Mouse (Mus musculus) forebrain, embryonic 15.5 days (tissue): ENCODE measurements at regions not wholly inside any gene's neighbourhood (a gene's known extent, or its start where the extent isn't known, plus 50 kb on each side); places are given as distances from the start of the nearest gene placed in this dataset.

Experiments
- ATAC-seq: fragments of 200-750 bp; cut with Nextera tagmentation; replicated peaks from 2 replicates; pipeline ENCODE4 v1.8.0; 2017; ENCODE audit warnings: mild to moderate bottlenecking, moderate TSS enrichment, moderate library complexity
- H3K27ac ChIP-seq: fragments of 300-500 bp; sonication (generic); replicated peaks from 2 replicates; pipeline ENCODE4 v1.5.1; 2015; ENCODE audit warnings: mild to moderate bottlenecking, inconsistent platforms
- H3K27me3 ChIP-seq: fragments of 300-500 bp; sonication (generic); 2 replicates; pipeline ENCODE4 v1.6.1; 2015; ENCODE audit warnings: inconsistent platforms
- H3K36me3 ChIP-seq: fragments of 300-500 bp; sonication (generic); 2 replicates; pipeline ENCODE4 v1.6.1; 2015; ENCODE audit warnings: mild to moderate bottlenecking, inconsistent platforms
- H3K4me1 ChIP-seq: fragments of 300-500 bp; sonication (generic); 2 replicates; pipeline ENCODE4 v1.6.1; 2015; ENCODE audit warnings: inconsistent platforms
- H3K4me2 ChIP-seq: fragments of 300-500 bp; sonication (generic); replicated peaks from 2 replicates; pipeline ENCODE4 v1.6.1; 2015; ENCODE audit warnings: mild to moderate bottlenecking, inconsistent platforms
- H3K4me3 ChIP-seq: fragments of 300-500 bp; sonication (generic); 2 replicates; pipeline ENCODE4 v1.5.1; 2015; ENCODE audit warnings: mild to moderate bottlenecking, inconsistent platforms
- H3K9ac ChIP-seq: fragments of 300-500 bp; sonication (generic); replicated peaks from 2 replicates; pipeline ENCODE4 v1.6.1; 2015; ENCODE audit warnings: mild to moderate bottlenecking, inconsistent platforms
- H3K9me3 ChIP-seq: fragments of 300-500 bp; sonication (generic); 2 replicates; pipeline ENCODE4 v1.6.1; 2016; ENCODE audit warnings: inconsistent platforms
- WGBS: fragments of 180-500 bp; shearing (Covaris S2); methylation state at CpG from one replicate; pipeline ENCODE4 v1.1.7; 2015; ENCODE audit warnings: mixed read lengths; 5-methylcytosine and 5-hydroxymethylcytosine counted together

DNA sequence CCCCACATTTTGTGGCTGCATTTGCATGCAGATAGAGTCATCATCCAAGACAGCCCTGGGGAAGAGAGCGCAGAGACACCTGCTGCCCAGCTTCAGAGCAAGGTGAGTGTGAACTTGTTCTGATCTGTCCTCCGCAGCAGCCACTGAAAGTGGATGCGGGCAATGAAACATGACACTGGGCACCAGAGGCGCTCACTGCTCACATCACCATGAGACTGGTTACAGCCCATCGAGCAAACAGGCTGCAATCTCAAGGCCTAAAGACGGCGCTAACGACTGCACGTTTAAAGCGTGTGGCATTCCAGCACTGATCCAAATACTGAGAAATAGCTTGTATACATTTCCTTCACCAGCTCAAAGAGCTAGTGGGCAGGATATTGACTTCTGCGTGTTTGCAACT is 65.8 kb downstream of the Barhl2 start:
- Histone ChIP-seq H3K4me3 (no peak overlapping the region), H3K4me2 (no peak overlapping the region), H3K9ac (no peak overlapping the region), H3K27me3 (peaks cover 36% of the 10 kb centered on the region), H3K36me3 (no peaks in the 10 kb centered on the region), H3K27ac (no peak overlapping the region), H3K9me3 (no peaks in the 10 kb centered on the region), H3K4me1 (no peaks in the 10 kb centered on the region)
- ATAC-seq = no peak
- 74% methylated on average over 11 of the region's 11 CpGs for WGBS

DNA sequence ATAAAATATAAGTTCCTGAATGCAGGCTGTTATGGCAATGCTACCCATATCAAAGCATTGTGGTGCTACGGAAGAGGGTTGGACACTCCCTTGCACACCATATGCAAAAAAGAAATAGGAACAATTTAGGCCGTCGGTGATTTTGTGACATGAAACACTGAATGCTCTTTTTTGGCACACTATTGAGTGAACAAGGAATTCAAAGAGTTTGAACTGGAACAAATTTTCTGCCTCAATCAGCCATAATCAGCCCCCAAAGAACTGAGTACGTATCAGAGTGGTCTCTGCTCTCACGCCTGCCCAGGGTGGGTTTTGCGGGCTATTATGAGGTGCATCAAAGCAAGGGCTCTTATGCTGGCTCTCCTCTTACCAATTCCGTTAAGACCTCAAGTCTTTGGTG is 71.3 kb downstream of the Barhl2 start:
- Histone ChIP-seq H3K9me3 (no peaks in the 10 kb centered on the region), H3K4me2 (no peak overlapping the region), H3K4me1 (peaks cover 17% of the 10 kb centered on the region; the same call in 1 of the 2 replicates), H3K27ac (no peak overlapping the region), H3K36me3 (no peaks in the 10 kb centered on the region), H3K9ac (no peak overlapping the region), H3K27me3 (peaks cover 61% of the 10 kb centered on the region), H3K4me3 (no peak overlapping the region)
- 17% methylated on average over 7 of the region's 7 CpGs for WGBS
- ATAC-seq = no peak

DNA sequence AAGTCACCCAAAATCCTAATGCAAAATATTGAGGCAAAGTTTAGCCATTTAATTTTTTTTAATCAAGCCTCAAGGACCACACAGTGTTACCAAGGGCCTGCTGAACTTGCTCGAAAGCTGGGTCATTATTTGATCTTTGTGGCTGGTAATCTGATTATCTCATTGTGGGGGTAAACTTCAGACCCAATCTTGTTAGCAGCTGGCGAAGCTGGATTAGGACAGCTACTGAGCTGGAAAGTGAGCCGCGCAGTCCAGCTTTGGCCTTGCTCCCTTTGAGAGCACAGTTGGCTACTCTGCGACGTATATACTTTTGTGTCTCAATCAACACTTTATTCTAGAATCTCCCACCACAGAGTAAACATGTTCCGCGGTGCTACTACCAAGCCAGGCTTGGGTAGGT is 72.1 kb downstream of the Barhl2 start:
- WGBS = 22% methylated on average over 8 of the region's 8 CpGs
- no peak overlapping the region for H3K4me2 ChIP-seq
- no peak overlapping the region for H3K27ac ChIP-seq

DNA sequence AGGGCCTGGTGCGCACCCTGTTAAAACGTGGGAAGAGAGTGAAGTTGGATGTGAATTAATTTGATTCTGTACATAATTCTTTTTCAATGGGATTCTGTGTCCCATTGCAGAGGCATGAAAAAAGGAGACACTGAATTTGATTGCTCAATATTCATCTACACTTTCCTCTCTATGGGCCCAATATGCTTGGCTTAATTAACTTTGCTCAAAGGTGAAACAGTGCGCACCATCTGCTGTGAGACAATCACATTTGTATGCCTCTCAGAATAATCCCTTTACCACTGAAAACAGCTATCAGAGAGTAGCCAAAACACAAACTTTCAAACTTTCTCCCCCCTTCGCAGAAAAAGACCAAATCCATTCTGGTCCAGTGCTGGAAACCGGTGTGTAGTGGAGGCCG is 72.7 kb downstream of the Barhl2 start:
- H3K4me3 ChIP-seq = no peak overlapping the region
- no peak overlapping the region for H3K27ac ChIP-seq
- H3K4me1 ChIP-seq = peaks cover 17% of the 10 kb centered on the region; the same call in 1 of the 2 replicates
- H3K36me3 ChIP-seq = no peaks in the 10 kb centered on the region
- no peak overlapping the region for H3K9ac ChIP-seq
- no peaks in the 10 kb centered on the region for H3K9me3 ChIP-seq
- H3K4me2 ChIP-seq = no peak overlapping the region
- 10% methylated on average over 6 of the region's 6 CpGs for WGBS
- no peak for ATAC-seq
- H3K27me3 ChIP-seq = peaks cover 62% of the 10 kb centered on the region

More for the DNA sequence above, 72.1 kb downstream of the Barhl2 start:
- peaks cover 64% of the 10 kb centered on the region for H3K27me3 ChIP-seq
- peaks cover 17% of the 10 kb centered on the region; the same call in 1 of the 2 replicates for H3K4me1 ChIP-seq
- H3K36me3 ChIP-seq = no peaks in the 10 kb centered on the region
- H3K9me3 ChIP-seq = no peaks in the 10 kb centered on the region
- no peak overlapping the region for H3K9ac ChIP-seq
- no peak for ATAC-seq
- no peak overlapping the region for H3K4me3 ChIP-seq

DNA sequence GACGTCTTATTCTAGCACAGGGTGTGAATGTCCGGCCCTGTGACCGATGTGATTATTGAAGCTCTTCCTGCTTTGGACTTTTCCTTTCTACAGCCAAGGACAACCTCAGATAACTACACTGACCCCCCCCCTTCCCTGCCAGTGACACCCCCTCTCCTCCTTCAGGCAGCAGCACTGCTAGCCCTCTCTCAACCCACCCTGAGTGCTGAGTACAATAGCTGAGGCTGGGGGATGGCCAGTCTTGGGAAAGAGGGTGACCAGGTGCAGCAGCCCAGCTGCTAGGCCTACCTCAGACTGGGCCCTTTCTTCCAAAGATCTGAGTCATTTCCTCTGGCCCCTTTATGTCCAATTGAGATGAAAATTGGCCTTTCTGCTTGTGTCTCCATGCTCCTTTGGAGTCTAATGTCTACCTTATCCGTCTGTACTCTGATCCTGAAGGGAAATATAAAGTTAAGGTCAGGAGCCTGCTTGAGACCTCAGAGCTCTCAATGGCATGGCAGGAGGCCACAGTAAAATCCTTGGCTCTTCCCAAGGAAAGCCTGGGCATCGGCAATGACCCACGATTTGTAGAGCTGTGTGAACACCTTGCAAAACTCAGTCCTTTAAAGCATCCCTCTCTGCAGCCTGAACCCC is 73.7 kb downstream of the Barhl2 start:
- peaks cover 58% of the 10 kb centered on the region for H3K27me3 ChIP-seq
- H3K4me1 ChIP-seq = peaks cover 17% of the 10 kb centered on the region; the same call in 1 of the 2 replicates
- 44% methylated on average over 6 of the region's 6 CpGs for WGBS
- H3K27ac ChIP-seq = no peak overlapping the region
- H3K4me2 ChIP-seq = no peak overlapping the region
- H3K4me3 ChIP-seq = no peak overlapping the region
- no peak overlapping the region for H3K9ac ChIP-seq
- no peak for ATAC-seq
- no peaks in the 10 kb centered on the region for H3K9me3 ChIP-seq
- no peaks in the 10 kb centered on the region for H3K36me3 ChIP-seq

DNA sequence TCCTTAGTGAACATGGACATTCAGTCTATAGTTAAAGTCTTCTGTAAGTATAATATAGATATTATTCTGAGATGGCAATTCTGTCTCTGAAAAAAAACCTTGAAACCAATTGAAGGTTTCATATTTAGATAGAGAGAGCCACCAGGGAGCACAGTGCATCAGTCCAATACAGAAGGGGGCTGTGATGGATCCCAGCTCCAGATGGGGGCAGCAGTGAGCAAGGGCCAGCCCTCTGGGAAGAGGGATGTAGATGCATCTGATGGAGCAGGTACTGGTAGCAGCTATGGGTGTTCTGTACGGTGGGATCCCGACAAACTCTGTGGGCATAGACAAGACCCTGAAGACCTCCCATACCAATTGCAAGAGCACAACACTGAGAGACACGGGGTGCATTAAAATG is 76.0 kb downstream of the Barhl2 start:
- no peak overlapping the region for H3K27ac ChIP-seq
- H3K36me3 ChIP-seq = no peaks in the 10 kb centered on the region
- H3K4me2 ChIP-seq = no peak overlapping the region
- H3K4me3 ChIP-seq = no peak overlapping the region
- WGBS = 83% methylated on average over 3 of the region's 3 CpGs
- no peak overlapping the region for H3K9ac ChIP-seq
- peaks cover 45% of the 10 kb centered on the region for H3K27me3 ChIP-seq
- ATAC-seq = no peak
- no peaks in the 10 kb centered on the region for H3K9me3 ChIP-seq
- peaks cover 17% of the 10 kb centered on the region; the same call in 1 of the 2 replicates for H3K4me1 ChIP-seq

DNA sequence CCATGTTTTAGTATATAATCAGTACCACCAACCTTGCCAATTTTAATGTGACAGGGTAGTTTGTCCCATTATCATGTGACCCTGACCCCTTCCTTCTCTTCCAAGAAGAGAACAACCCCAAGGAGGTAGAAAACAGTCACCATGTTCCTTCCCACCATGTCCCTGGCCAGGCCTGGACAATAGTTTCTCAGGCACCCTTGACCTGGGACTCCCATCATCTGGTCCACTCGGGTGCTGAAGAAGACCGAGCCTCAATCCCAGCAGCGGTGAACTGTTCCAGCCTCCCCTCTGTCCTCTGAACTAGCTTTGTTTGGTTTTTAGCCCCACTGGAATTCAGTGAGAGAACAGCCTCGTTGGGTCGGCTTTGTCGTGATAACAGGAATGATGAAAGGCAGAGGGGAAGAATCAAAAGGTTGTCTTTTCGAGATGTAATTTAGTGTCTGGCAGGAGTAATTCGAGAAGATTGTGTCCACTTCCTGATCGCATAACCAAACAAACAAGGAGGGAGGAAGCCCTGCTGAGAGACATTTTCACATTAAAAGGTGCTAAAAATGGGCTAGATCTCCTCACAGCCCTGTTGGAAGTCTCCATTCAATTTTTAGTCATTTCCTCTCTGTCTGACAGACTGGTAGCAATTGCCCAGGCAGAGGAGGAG is 77.2 kb downstream of the Barhl2 start:
- H3K9me3 ChIP-seq = no peaks in the 10 kb centered on the region
- no peak overlapping the region for H3K27ac ChIP-seq
- peaks cover 34% of the 10 kb centered on the region; the same call in 1 of the 2 replicates for H3K27me3 ChIP-seq
- no peak overlapping the region for H3K4me2 ChIP-seq
- H3K4me1 ChIP-seq = peaks cover 7% of the 10 kb centered on the region; the same call in 1 of the 2 replicates
- H3K36me3 ChIP-seq = no peaks in the 10 kb centered on the region
- no peak for ATAC-seq
- 38% methylated on average over 9 of the region's 9 CpGs for WGBS
- no peak overlapping the region for H3K4me3 ChIP-seq
- H3K9ac ChIP-seq = no peak overlapping the region

DNA sequence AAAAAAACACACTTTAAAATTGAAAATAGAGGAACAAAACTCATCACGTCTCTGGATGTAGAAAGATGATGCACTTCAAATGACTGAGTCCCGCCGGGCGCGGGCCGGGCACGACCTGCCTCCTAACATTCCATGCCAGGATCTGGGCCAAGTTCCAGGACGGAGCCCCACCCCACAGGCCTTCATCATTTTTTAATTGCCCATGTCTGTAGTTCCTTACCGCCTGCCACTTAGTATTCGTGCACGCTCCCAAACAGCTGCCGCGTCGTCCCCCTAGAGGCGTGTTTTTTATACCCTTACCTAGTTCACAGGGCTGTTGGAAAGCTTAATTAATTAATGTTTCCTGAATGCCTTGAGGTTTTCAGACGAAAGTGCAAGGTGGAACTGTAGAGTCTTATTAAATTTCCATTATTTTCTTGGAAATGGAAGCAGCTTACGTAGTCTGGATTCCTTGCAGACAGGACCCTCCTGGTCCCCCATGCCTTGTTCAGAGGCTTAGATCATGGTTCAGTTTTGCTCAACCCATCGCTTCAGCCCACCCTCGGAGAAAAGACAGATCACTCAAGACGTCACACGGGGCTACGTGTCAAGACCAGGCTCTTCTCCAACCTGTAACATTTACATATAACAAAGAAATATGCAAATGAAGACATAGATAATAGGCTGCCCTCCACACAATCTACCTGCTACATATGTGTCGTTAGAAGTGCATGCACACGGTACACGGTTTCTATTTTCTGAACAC is 81.0 kb downstream of the Barhl2 start:
- Histone ChIP-seq H3K4me2 (no peak overlapping the region; the same call in 1 of the 2 replicates), H3K36me3 (no peaks in the 10 kb centered on the region), H3K27ac (no peak overlapping the region), H3K9ac (no peak overlapping the region), H3K4me3 (no peak overlapping the region), H3K4me1 (no peaks in the 10 kb centered on the region), H3K9me3 (no peaks in the 10 kb centered on the region), H3K27me3 (peaks cover 11% of the 10 kb centered on the region; the same call in 1 of the 2 replicates)
- peak; percentile 38; the same call in 1 of the 2 replicates for ATAC-seq
- WGBS = 37% methylated on average over 25 of the region's 25 CpGs

DNA sequence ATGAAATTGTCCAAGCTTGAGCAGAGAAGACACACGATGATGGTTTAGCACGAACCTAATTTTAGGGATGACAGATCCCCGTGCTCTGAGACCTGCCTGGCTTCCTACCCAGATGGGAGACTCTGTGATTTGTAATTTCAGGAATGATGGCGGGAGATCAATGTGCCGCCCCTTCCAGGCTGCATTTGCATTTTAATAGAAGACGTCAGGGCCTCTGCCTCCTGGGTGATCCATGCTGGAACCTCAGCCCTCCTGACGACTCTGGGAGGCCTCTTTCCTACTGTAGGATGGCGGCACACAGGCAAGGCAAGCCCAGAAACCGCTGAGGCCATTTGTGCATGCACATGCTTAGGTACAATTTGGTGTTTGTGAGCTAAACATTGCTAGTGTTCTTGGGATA is 90.1 kb downstream of the Barhl2 start:
- H3K27me3 ChIP-seq = no peaks in the 10 kb centered on the region
- no peak overlapping the region for H3K4me2 ChIP-seq
- no peak overlapping the region for H3K4me3 ChIP-seq
- H3K4me1 ChIP-seq = peaks cover 3% of the 10 kb centered on the region; the same call in 1 of the 2 replicates
- no peak overlapping the region for H3K27ac ChIP-seq
- H3K36me3 ChIP-seq = no peaks in the 10 kb centered on the region
- no peaks in the 10 kb centered on the region for H3K9me3 ChIP-seq
- 29% methylated on average over 9 of the region's 9 CpGs for WGBS
- H3K9ac ChIP-seq = no peak overlapping the region
- ATAC-seq = no peak

DNA sequence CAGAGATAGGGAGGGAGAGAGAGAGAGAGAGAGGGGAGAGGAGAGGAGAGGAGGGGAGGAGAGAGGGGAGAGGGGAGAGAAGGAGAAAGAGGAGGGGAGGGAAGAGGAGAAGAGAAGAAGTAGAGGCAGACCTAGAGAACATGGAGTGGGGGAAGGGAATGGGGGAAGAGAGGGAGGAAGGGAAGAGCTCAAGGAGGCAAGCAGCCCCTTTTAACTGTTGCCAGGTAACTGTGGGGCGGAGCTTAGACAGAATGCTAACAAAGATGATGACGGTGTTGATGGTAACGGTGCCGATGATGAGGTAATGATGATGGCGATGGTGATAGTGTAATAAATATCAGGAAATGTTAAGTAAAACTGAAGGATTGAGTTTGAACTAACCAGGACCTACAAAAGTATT is 90.7 kb downstream of the Barhl2 start:
- Histone ChIP-seq H3K4me3 (no peak overlapping the region), H3K4me1 (peaks cover 3% of the 10 kb centered on the region; the same call in 1 of the 2 replicates), H3K4me2 (no peak overlapping the region), H3K27me3 (no peaks in the 10 kb centered on the region), H3K27ac (no peak overlapping the region), H3K9ac (no peak overlapping the region), H3K9me3 (no peaks in the 10 kb centered on the region), H3K36me3 (no peaks in the 10 kb centered on the region)
- no peak for ATAC-seq
- 57% methylated on average over 5 of the region's 5 CpGs for WGBS

DNA sequence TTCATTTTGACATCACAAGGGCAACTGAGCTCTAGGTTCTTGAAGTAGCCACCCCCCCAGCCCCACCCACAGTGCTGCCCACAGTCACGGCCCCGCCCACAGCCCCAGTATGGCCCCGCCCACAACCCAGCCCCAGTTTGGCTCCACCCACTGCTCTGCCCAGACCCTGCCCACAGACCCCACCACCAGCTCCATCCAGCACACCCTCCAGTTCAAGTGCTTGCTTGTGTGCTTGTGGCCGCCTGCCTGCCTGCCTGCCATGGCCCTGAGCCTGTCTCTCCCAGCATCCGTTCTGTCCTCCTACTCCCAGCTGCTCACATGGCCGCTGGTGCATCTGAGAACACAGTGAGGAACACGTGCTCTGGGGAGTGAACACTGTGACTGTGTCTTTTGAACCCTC is 92.0 kb downstream of the Barhl2 start:
- H3K4me2 ChIP-seq = no peak overlapping the region
- H3K27ac ChIP-seq = no peak overlapping the region
- no peak overlapping the region for H3K9ac ChIP-seq
- no peak for ATAC-seq
- H3K9me3 ChIP-seq = no peaks in the 10 kb centered on the region
- H3K4me3 ChIP-seq = no peak overlapping the region
- H3K4me1 ChIP-seq = peaks cover 3% of the 10 kb centered on the region; the same call in 1 of the 2 replicates
- H3K27me3 ChIP-seq = no peaks in the 10 kb centered on the region
- 85% methylated on average over 7 of the region's 7 CpGs for WGBS
- no peaks in the 10 kb centered on the region for H3K36me3 ChIP-seq

DNA sequence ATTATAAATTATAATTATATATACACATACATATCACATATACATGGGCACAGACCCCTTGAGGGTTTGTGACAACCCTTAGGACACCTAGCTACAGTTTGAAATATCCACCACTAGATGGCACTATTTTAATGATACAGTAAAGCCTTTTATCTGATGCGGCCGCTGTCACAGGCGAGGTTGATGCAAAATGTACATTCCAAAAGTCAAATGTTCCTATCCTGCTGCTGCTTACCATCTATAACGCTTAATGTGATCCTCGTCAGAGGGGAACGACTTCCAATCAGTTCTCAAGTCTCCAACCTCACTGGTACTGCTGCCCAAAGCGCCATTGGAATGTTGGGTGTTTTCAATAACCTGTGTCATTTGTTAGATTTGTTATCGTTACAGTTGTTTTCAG is 92.9 kb downstream of the Barhl2 start:
- H3K4me1 ChIP-seq = peaks cover 3% of the 10 kb centered on the region; the same call in 1 of the 2 replicates
- H3K27me3 ChIP-seq = no peaks in the 10 kb centered on the region
- H3K9ac ChIP-seq = no peak overlapping the region
- ATAC-seq = no peak
- 43% methylated on average over 8 of the region's 8 CpGs for WGBS
- no peaks in the 10 kb centered on the region for H3K36me3 ChIP-seq
- H3K27ac ChIP-seq = no peak overlapping the region
- H3K9me3 ChIP-seq = no peaks in the 10 kb centered on the region
- no peak overlapping the region for H3K4me3 ChIP-seq
- H3K4me2 ChIP-seq = no peak overlapping the region
